Mouse (Mus musculus): ENCODE data around the gene Prnp.

DNA sequence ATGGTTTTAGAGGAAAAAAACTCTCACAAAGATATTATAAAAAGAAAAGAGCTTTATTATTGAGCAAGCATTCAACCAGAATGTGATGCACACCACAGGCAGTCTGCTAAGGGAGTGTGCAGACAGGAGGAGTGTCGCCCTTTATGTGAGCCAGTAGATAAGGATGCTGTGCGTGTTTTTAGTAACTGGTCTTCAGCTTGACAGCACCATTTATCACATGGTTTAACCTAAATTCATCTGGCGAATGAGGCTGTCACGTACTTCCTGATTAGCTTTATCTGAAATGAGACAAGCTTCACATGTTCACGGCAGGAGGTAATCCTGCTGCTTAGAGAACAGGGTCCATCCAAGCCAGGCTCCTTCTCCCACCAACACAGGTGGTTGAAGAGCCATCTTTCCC, 4.7 kb upstream of the Prnp start:
- no peak for TF ChIP-seq CTCF (IDR thresholded peaks at IDR 0.05; ENCODE audit: borderline replicate concordance, extremely low read depth, insufficient read depth, insufficient read length)
- TF ChIP-seq POLR2A (IDR thresholded peaks at IDR 0.05; ENCODE audit: borderline replicate concordance, extremely low read depth, insufficient read depth, insufficient read length, poor library complexity, severe bottlenecking) = no peak

All from brain, embryonic 14.5 days (tissue).